Mouse (Mus musculus) spleen, adult 2 months (tissue): ENCODE results near the gene Fam168b. TPM values are rescaled to one million over a fixed set of nuclear protein-coding genes. Genes with fewer than 3 reads are reported as not detected.

Source experiments
- DNase-seq, 2 experiments: peaks; one replicate each; pipeline versions ENCODE4 v3.0.0 to v3.0.0-alpha.2; 2012 to 2021; ENCODE audit warnings: low spot score in 2 of 2, low read depth in 1 of 2
- H3K27ac ChIP-seq: fragments of 200-500 bp; 2 replicates; pipeline ENCODE4 v1.5.1; 2012; ENCODE audit warnings: low read length, inconsistent platforms; ENCODE audit not compliant: insufficient read depth
- H3K27me3 ChIP-seq: fragments of 200-500 bp; 2 replicates; pipeline ENCODE4 v1.6.1; 2012; ENCODE audit warnings: mild to moderate bottlenecking, moderate library complexity, low read length, inconsistent platforms; ENCODE audit not compliant: control insufficient read depth, insufficient read depth
- H3K36me3 ChIP-seq: fragments of 200-500 bp; 2 replicates; pipeline ENCODE4 v1.6.1; 2012; ENCODE audit warnings: mild to moderate bottlenecking, low read length, inconsistent platforms; ENCODE audit not compliant: control insufficient read depth, insufficient read depth
- H3K4me1 ChIP-seq: fragments of 200-500 bp; 2 replicates; pipeline ENCODE4 v1.6.1; 2011; ENCODE audit warnings: inconsistent platforms; ENCODE audit not compliant: control insufficient read depth, insufficient read depth, insufficient read length
- H3K4me3 ChIP-seq: fragments of 200-500 bp; 2 replicates; pipeline ENCODE4 v1.5.1; 2011; ENCODE audit warnings: mild to moderate bottlenecking, inconsistent platforms; ENCODE audit not compliant: insufficient read depth, insufficient read length; ENCODE audit errors: extremely low read depth
- CTCF ChIP-seq: fragments of 200-500 bp; IDR thresholded peaks from 2 replicates; pipeline ENCODE4 v1.5.1; 2011; ENCODE audit warnings: mild to moderate bottlenecking, inconsistent platforms; ENCODE audit not compliant: insufficient read depth, insufficient read length, insufficient replicate concordance; ENCODE audit errors: extremely low read depth
- POLR2A ChIP-seq: fragments of 200-500 bp; IDR thresholded peaks from 2 replicates; pipeline ENCODE4 v1.6.1; 2011; ENCODE audit warnings: low read depth, low read length, inconsistent platforms
- WGBS: fragments of 180-500 bp; shearing (Covaris S2); methylation state at CpG from one replicate; pipeline ENCODE4 v1.1.7; 2018; 5-methylcytosine and 5-hydroxymethylcytosine counted together
- polyA plus RNA-seq: library from polyadenylated mRNA; depleted of rRNA; stranded (reverse); fragments of >200 nt; gene quantifications from 2 replicates; pipeline ENCODE4 v1.2.3, GENCODE M21; 2012; rRNA removed

Fam168b gene
- polyA plus RNA-seq: 351 and 558 TPM in 2 replicates

GRCm38 (mm10) chr1:34842887-34843618, at the start of gene Fam168b:
TSS of gene Fam168b (minus strand) at chr1:34843065.
- 1% methylated on average over 53 of the region's 59 CpGs for WGBS
- peak; percentile 80 to 84 for DNase-seq
- no peak for TF ChIP-seq CTCF
- TF ChIP-seq POLR2A: peak; percentile 27
- Histone ChIP-seq H3K4me3 (peak within 1 kb of the TSS; percentile 76), H3K27ac (peak within 1 kb of the TSS; percentile 96), H3K27me3 (no peaks in the 10 kb centered on the region), H3K36me3 (no peaks in the 10 kb centered on the region), H3K4me1 (peaks cover 19% of the 10 kb centered on the region)

DNA sequence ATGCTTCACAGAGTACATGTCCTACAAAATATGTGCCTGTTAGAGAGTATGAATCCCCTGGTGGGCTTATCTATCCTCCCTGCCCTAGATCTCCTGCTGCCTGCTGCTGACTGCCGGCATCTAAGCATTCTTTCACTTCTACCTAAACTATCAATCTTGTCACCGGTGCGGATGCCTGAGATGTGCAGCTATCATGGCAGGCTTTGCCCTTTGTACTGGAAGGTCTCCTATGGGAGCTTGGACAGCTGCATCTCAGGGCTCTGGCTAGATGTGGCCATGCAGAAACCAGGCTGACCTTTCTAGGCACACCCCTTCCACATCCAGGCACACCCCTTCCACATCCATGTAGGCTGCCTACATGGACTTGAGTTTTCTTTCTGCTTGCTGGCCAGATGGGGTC, 49.6 kb upstream of the Fam168b start:
- TF ChIP-seq CTCF (no peak), POLR2A (no peak)
- H3K27me3 ChIP-seq: no peaks in the 10 kb centered on the region
- H3K27ac ChIP-seq: no peak overlapping the region
- no peaks in the 10 kb centered on the region for H3K36me3 ChIP-seq
- no peak for DNase-seq
- 87% methylated on average over 3 of the region's 3 CpGs for WGBS
- H3K4me1 ChIP-seq: no peaks in the 10 kb centered on the region
- H3K4me3 ChIP-seq: no peak overlapping the region

DNA sequence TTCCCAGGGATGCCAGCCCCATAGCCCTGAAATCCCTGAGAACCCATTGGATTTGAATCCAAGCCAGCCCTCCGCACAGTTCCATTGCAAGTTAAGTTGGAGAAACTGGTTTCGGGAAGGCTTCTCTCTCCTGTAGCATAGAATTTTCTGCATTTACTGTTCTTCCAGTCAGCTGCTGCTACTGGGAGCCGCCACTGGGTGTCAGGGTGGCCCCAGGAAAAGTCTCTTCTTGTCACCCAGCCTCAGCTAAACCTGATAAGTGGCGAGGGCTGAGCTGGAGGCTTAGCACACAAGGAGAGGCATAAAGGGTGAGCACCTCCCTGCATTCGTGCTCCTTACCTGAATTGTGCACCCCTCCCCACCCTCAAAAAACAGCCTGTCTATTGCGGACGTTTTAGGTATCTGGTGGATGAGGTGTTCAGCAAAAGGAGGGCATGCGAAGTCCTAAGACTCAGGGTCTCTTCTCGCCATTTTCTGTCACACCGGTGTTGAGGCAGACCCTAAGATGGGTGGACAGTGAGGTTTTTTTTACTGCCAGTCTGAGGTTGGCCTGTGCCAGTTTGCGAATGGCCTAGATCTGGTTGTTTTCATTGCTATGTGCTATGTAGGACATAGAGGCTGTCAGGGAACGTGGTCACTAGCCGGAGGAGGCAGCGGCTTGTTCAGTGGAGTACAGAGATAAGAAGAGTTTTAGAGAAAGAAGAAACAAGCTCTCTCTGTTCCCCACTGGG, 48.9 kb upstream of the Fam168b start:
- Histone ChIP-seq H3K27me3 (no peaks in the 10 kb centered on the region), H3K36me3 (no peaks in the 10 kb centered on the region), H3K4me3 (no peak overlapping the region), H3K27ac (no peak overlapping the region), H3K4me1 (no peaks in the 10 kb centered on the region)
- 61% methylated on average over 14 of the region's 14 CpGs for WGBS
- DNase-seq: no peak
- TF ChIP-seq POLR2A (no peak), CTCF (peak; percentile 22; the same call in 1 of the 2 replicates)

- no peak overlapping the region for H3K4me3 ChIP-seq
- no peaks in the 10 kb centered on the region for H3K4me1 ChIP-seq
- peaks cover 6% of the 10 kb centered on the region; the same call in 1 of the 2 replicates for H3K36me3 ChIP-seq
- H3K27me3 ChIP-seq: no peaks in the 10 kb centered on the region
- no peak for TF ChIP-seq CTCF
- TF ChIP-seq POLR2A: no peak
- no peak for DNase-seq
- H3K27ac ChIP-seq: no peak overlapping the region
Measured at GRCm38 (mm10) chr1:34883776-34884175, 40.9 kb upstream of the Fam168b start.

- Histone ChIP-seq H3K4me3 (no peak overlapping the region), H3K4me1 (no peaks in the 10 kb centered on the region), H3K27ac (no peak overlapping the region), H3K27me3 (no peaks in the 10 kb centered on the region), H3K36me3 (peaks cover 24% of the 10 kb centered on the region)
- TF ChIP-seq CTCF (no peak), POLR2A (no peak)
- DNase-seq: no peak
- WGBS: 89% methylated on average over 6 of the region's 6 CpGs
Measured at GRCm38 (mm10) chr1:34879611-34880010, 36.7 kb upstream of the Fam168b start.

DNA sequence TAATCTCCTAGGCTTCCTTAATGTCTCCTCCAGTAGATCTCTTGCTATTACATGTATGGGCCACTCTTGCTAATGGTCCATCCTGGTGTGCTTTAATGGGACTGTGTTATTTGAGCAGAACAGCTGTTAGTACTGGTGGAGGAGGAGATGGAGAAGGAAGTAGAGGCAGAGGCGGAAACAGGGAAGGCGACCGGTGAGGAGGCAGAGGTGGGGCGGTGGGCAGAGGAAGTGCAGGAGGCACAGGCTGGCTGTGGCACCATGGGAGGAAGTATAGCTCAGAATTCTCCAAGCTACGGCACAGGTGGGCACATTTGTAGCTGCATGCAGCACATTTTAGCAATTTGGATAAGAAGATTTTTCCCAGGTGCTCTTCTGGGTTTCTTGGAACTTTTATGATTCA, 30.7 kb upstream of the Fam168b start:
- DNase-seq: no peak

GRCm38 (mm10) chr1:34871170-34871569, 28.3 kb upstream of the Fam168b start:
- no peak for TF ChIP-seq POLR2A
- no peak for TF ChIP-seq CTCF

More for the DNA sequence above, 30.7 kb upstream of the Fam168b start:
- Histone ChIP-seq H3K27ac (no peak overlapping the region), H3K36me3 (peaks cover 37% of the 10 kb centered on the region), H3K4me3 (no peak overlapping the region), H3K27me3 (no peaks in the 10 kb centered on the region), H3K4me1 (no peaks in the 10 kb centered on the region)
- 63% methylated on average over 5 of the region's 5 CpGs for WGBS
- TF ChIP-seq POLR2A (no peak), CTCF (no peak)

More at GRCm38 (mm10) chr1:34871170-34871569, 28.3 kb upstream of the Fam168b start:
- no peaks in the 10 kb centered on the region for H3K27me3 ChIP-seq
- no peak for DNase-seq
- H3K36me3 ChIP-seq: peaks cover 33% of the 10 kb centered on the region
- H3K4me1 ChIP-seq: no peaks in the 10 kb centered on the region
- H3K27ac ChIP-seq: no peak overlapping the region
- WGBS: 96% methylated on average over 9 of the region's 9 CpGs
- no peak overlapping the region for H3K4me3 ChIP-seq
